Mouse (Mus musculus): ENCODE results near the gene Shb.

DNA sequence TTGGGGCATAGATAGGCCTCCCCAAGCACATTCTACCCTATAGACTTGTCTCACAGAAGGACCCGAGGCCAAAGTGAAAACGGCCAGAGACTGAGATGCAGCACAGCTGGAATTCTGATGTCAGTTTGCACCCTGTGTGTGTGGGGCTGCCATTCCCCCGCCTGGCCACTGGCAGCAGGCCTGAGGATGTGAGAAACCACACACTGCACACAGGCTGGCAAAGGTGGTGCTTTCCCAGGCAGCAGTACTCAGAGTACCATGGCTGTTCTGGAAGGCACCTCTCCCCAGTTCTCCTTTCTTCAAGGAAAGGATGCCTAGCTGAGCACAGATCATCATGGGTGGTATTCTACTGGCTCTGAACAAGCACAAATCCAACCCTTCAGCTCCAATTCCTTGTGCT, 90.0 kb downstream of the Shb start:
- TF ChIP-seq CTCF (IDR thresholded peaks at IDR 0.05; ENCODE audit: low read depth, low read length) (no peak), POLR2A (IDR thresholded peaks at IDR 0.05; ENCODE audit: extremely low read depth, insufficient read depth, low read length) (no peak)

Data from liver, adult 2 months (tissue).